Mouse (Mus musculus): ENCODE measurements around the gene Cpeb4. TPM values are rescaled to one million over a fixed set of nuclear protein-coding genes. Genes with fewer than 3 reads are reported as not detected.
"Not testable (repeated sequence)": the region's sequence is repeated elsewhere in the genome, so short reads cannot be mapped to it uniquely, and the experiment has no call there.

Gene Cpeb4
- polyA plus RNA-seq, 1 experiment: 5.1 TPM

GRCm38 (mm10) chr11:31948462-31949330 is 76.7 kb downstream of the Cpeb4 start:
- peaks cover 23% of the 10 kb centered on the region for H3K4me1 ChIP-seq (ENCODE audit: control insufficient read depth)
- peak overlapping the region; percentile 65 for H3K4me3 ChIP-seq (replicated peaks)
- no peak for TF ChIP-seq TAL1 (IDR thresholded peaks at IDR 0.05; ENCODE audit: low read length)
- TF ChIP-seq GATA1 (IDR thresholded peaks at IDR 0.05; ENCODE audit: low read length): peak; percentile 23; the same call in 1 of the 2 replicates
- no peaks in the 10 kb centered on the region for H3K36me3 ChIP-seq (ENCODE audit: control insufficient read depth)
- H3K9me3 ChIP-seq (ENCODE audit: control insufficient read depth, low read length): no peaks in the 10 kb centered on the region
- H3K27me3 ChIP-seq (ENCODE audit: control insufficient read depth): peaks cover 3% of the 10 kb centered on the region

DNA sequence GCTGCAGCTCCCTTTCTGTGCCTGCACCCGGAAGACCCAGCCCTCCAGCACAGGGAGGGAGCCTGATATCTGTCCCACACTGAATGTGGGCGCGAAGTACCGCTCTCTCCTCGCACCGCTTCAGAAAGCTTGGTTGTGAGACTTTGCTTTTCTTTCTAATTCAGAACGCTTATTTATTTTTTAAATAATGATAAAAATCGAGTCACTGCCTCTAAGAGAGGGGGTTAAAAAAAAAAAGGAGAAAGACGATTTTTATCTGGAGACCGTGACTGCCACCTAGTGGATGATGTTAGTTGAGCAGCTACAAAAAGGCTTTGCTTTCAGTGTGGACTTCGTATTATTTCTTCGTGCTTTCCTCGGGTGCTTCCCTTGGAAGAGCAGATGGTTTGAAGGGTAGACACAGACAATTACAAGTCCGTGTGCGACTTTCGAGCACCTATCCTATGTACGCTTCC is 77.3 kb downstream of the Cpeb4 start:
- peaks cover 23% of the 10 kb centered on the region for H3K4me1 ChIP-seq (ENCODE audit: control insufficient read depth)

DNA sequence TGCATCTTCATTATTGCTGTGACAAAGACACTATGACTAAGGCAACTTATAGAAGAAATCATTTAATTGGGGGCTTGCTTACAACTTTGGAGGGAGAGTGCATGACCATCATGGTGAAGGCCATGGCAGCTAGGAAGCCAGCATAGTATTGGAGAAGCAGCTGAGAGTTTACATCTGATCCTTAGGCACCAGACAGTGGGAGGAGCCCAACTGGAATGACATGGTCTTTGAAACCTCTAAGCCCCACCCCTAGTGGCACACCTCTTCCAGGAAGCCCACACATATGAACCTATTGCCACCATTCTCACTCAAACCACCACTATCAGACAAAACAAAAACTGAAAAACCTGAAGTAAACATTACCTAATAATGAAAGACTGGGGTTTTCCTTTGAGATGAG is 88.1 kb downstream of the Cpeb4 start:
- Histone ChIP-seq H3K4me3 (replicated peaks) (no peak overlapping the region), H3K4me1 (ENCODE audit: control insufficient read depth) (no peaks in the 10 kb centered on the region), H3K27me3 (ENCODE audit: control insufficient read depth) (no peaks in the 10 kb centered on the region; the same call in 1 of the 2 replicates), H3K36me3 (ENCODE audit: control insufficient read depth) (no peaks in the 10 kb centered on the region), H3K9me3 (ENCODE audit: control insufficient read depth, low read length) (no peaks in the 10 kb centered on the region)
- TF ChIP-seq GATA1 (IDR thresholded peaks at IDR 0.05; ENCODE audit: low read length) (no peak), TAL1 (IDR thresholded peaks at IDR 0.05; ENCODE audit: low read length) (no peak)

More for the DNA sequence above, 77.3 kb downstream of the Cpeb4 start:
- H3K27me3 ChIP-seq (ENCODE audit: control insufficient read depth): peaks cover 3% of the 10 kb centered on the region
- TF ChIP-seq TAL1 (IDR thresholded peaks at IDR 0.05; ENCODE audit: low read length): no peak
- TF ChIP-seq GATA1 (IDR thresholded peaks at IDR 0.05; ENCODE audit: low read length): no peak
- H3K36me3 ChIP-seq (ENCODE audit: control insufficient read depth): no peaks in the 10 kb centered on the region
- H3K9me3 ChIP-seq (ENCODE audit: control insufficient read depth, low read length): no peaks in the 10 kb centered on the region
- peak overlapping the region; percentile 65 for H3K4me3 ChIP-seq (replicated peaks)

DNA sequence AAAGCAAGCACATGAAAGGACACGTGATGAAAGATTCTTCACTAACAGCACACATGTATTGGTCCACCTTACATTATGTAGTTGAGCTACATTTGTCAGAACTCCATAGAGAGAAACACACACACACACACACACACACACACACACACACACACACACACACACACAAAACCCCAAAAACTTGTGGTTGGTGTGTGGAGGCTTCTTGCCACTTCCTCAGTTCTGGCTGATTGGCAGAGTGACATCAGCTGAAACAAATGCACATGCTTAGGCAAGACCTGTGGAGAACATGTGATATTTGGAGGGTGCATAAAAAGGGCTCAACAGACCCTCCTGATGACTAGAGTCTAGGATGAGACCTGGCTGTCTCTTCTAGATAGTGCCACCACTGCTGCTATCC is 92.0 kb downstream of the Cpeb4 start:
- no peaks in the 10 kb centered on the region for H3K9me3 ChIP-seq (ENCODE audit: control insufficient read depth, low read length)
- TF ChIP-seq TAL1 (IDR thresholded peaks at IDR 0.05; ENCODE audit: low read length): no peak
- no peak for TF ChIP-seq GATA1 (IDR thresholded peaks at IDR 0.05; ENCODE audit: low read length)
- H3K36me3 ChIP-seq (ENCODE audit: control insufficient read depth): no peaks in the 10 kb centered on the region
- H3K4me3 ChIP-seq (replicated peaks): no peak overlapping the region
- no peaks in the 10 kb centered on the region for H3K4me1 ChIP-seq (ENCODE audit: control insufficient read depth)
- H3K27me3 ChIP-seq (ENCODE audit: control insufficient read depth): no peaks in the 10 kb centered on the region

DNA sequence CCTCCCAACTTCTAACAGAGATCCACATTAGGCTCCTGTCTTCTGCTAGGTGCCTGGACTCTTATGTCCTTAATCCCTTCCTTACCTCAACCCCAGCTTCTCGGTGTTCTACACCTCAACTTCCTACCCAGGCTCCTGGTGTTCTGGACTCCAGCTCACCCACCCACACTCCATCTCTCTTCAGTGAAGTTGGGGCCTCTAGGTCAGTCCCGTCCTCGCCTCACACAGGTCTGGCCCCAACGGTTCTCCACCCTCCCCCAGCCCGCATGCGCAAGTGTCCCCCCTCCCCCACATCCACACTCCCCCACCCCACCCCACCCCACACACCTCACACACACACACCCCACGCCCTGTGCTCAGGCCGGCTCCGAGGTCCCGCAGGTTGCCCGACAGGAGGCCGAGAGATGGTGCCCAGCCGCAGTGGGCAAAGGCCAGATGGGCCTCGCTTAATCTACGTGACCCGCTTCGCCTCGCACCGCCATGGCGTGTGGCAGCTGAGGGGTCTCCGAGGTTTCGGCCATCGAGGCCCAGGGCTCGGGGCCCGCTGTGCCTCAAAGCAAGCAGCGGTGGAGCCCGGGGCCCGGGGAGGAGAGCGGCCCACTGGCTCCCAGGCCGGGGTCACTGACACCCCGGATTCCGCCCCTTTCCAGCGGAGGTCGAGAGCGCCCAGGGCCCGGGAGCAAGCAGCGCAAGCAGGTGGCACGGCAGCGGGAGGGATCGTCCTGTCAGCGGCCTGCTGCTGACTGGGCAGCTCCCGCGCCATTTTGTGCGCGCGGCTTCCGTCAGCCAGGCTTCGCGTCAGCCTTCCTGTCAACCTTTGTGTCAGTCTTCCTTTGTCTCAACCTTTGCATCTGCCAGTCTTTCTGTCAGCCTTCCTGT is 93.5 kb downstream of the Cpeb4 start, which contains the start of gene 4930524B15Rik:
Gene 4930524B15Rik, plus strand, starts transcription at position 337 of the 879 bp plus-strand sequence.
- Histone ChIP-seq H3K4me1 (ENCODE audit: control insufficient read depth) (no peaks in the 10 kb centered on the region), H3K9me3 (ENCODE audit: control insufficient read depth, low read length) (no peaks in the 10 kb centered on the region), H3K36me3 (ENCODE audit: control insufficient read depth) (no peaks in the 10 kb centered on the region), H3K4me3 (replicated peaks) (peak within 1 kb of the TSS; percentile 17), H3K27me3 (ENCODE audit: control insufficient read depth) (no peaks in the 10 kb centered on the region)
- no peak for TF ChIP-seq TAL1 (IDR thresholded peaks at IDR 0.05; ENCODE audit: low read length)
- TF ChIP-seq GATA1 (IDR thresholded peaks at IDR 0.05; ENCODE audit: low read length): no peak

DNA sequence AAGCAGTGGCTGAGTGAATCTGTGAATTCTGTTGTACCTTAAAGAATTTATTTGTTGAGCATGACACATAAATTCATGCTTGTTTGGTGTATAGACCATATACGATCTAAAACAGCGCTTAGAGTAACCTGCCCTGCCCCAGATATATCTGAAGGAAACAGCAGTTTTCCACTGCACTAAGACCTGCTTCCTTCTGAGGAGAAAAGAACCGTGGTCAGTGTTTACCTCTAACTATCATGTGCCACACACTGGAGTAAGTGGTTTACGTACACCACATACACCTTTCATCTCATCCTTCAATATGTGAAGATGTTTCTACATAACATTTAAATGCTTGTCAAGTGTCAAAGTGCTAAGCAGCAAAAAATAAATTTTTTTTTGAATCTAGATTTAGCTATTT is 102.1 kb downstream of the Cpeb4 start:
- Histone ChIP-seq H3K9me3 (ENCODE audit: control insufficient read depth, low read length) (no peaks in the 10 kb centered on the region), H3K27me3 (ENCODE audit: control insufficient read depth) (no peaks in the 10 kb centered on the region), H3K4me3 (replicated peaks) (no peak overlapping the region), H3K4me1 (ENCODE audit: control insufficient read depth) (no peaks in the 10 kb centered on the region), H3K36me3 (ENCODE audit: control insufficient read depth) (no peaks in the 10 kb centered on the region)
- no peak for TF ChIP-seq TAL1 (IDR thresholded peaks at IDR 0.05; ENCODE audit: low read length)
- no peak for TF ChIP-seq GATA1 (IDR thresholded peaks at IDR 0.05; ENCODE audit: low read length)

GRCm38 (mm10) chr11:31974826-31975225 is 102.8 kb downstream of the Cpeb4 start:
- no peak overlapping the region for H3K4me3 ChIP-seq (replicated peaks)
- H3K9me3 ChIP-seq (ENCODE audit: control insufficient read depth, low read length): no peaks in the 10 kb centered on the region
- no peaks in the 10 kb centered on the region for H3K36me3 ChIP-seq (ENCODE audit: control insufficient read depth)
- no peaks in the 10 kb centered on the region for H3K27me3 ChIP-seq (ENCODE audit: control insufficient read depth)
- TF ChIP-seq GATA1 (IDR thresholded peaks at IDR 0.05; ENCODE audit: low read length) (no peak), TAL1 (IDR thresholded peaks at IDR 0.05; ENCODE audit: low read length) (no peak)
- no peaks in the 10 kb centered on the region for H3K4me1 ChIP-seq (ENCODE audit: control insufficient read depth)

GRCm38 (mm10) chr11:31975678-31976077 is 103.7 kb downstream of the Cpeb4 start:
- Histone ChIP-seq H3K4me1 (ENCODE audit: control insufficient read depth) (no peaks in the 10 kb centered on the region), H3K9me3 (ENCODE audit: control insufficient read depth, low read length) (no peaks in the 10 kb centered on the region), H3K36me3 (ENCODE audit: control insufficient read depth) (no peaks in the 10 kb centered on the region), H3K27me3 (ENCODE audit: control insufficient read depth) (no peaks in the 10 kb centered on the region), H3K4me3 (replicated peaks) (no peak overlapping the region)
- no peak for TF ChIP-seq GATA1 (IDR thresholded peaks at IDR 0.05; ENCODE audit: low read length)
- TF ChIP-seq TAL1 (IDR thresholded peaks at IDR 0.05; ENCODE audit: low read length): no peak

- no peaks in the 10 kb centered on the region for H3K9me3 ChIP-seq (ENCODE audit: control insufficient read depth, low read length)
- no peaks in the 10 kb centered on the region for H3K36me3 ChIP-seq (ENCODE audit: control insufficient read depth)
- TF ChIP-seq GATA1 (IDR thresholded peaks at IDR 0.05; ENCODE audit: low read length) (no peak), TAL1 (IDR thresholded peaks at IDR 0.05; ENCODE audit: low read length) (no peak)
- H3K4me3 ChIP-seq (replicated peaks): no peak overlapping the region
- no peaks in the 10 kb centered on the region for H3K4me1 ChIP-seq (ENCODE audit: control insufficient read depth)
- H3K27me3 ChIP-seq (ENCODE audit: control insufficient read depth): no peaks in the 10 kb centered on the region
Measured at GRCm38 (mm10) chr11:31976137-31976536, 104.1 kb downstream of the Cpeb4 start.

DNA sequence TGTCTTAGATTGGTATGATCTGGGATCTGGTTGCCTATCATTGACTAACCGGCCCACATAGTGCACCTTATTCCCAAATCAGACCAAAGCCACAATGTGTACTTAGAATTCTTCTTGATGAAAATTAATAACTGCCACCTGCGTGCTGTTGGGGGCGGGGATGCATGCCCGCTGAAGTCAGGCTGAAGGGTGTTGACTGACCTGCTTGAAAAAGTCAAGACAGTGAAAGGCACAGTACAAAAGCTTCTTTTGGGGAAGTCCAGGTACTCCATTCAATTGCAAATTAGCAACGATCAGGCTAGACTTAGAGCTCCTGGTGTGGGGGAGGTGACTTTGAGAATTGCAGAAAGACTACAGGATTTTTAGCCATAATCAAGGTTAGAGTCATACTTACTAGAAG is 108.1 kb downstream of the Cpeb4 start:
- not testable (repeated sequence) for H3K9me3 ChIP-seq (ENCODE audit: control insufficient read depth, low read length); H3K36me3 ChIP-seq (ENCODE audit: control insufficient read depth); H3K4me3 ChIP-seq (replicated peaks); H3K27me3 ChIP-seq (ENCODE audit: control insufficient read depth); H3K4me1 ChIP-seq (ENCODE audit: control insufficient read depth)
